ENCODE assay signal across 33 mouse cellular contexts in the genomic region with DNA sequence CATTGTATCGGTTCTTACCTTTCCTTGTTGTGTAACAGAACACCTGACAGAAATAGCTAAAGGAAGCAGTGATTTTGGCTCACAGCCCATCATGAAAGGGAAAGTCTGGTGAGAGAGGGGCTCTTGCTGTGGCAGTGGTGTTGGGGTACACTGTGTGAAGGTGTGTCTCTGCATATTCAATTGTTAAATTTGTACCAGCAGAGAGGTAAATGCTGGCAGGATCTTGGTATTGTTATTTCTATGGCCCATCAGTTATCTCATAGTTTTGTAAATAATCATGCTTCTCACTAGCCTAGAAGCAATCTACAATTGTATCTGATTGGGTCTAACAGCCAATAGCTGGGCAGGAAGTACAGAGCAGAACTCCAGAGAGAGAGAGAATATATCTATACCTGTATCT.
"Had no signal": no experiment of that assay in that cellular context is flagged by ENCODE, and none has a peak within 500 bp of the region (broad histone marks: within the 10 kb centered on the region; RNA-seq: fewer than 3 reads in every experiment).

No protein-coding gene starts in this region.

- H3K27me3 ChIP-seq: heart, embryonic 12.5 days; heart, embryonic 13.5 days; heart, embryonic 15.5 days; hindbrain, embryonic 12.5 days; hindbrain, embryonic 13.5 days; hindbrain, embryonic 15.5 days; intestine, embryonic 15.5 days; kidney, embryonic 15.5 days had no signal

- H3K4me1 ChIP-seq: heart, embryonic 12.5 days; heart, embryonic 13.5 days; heart, embryonic 15.5 days; hindbrain, embryonic 10.5 days; hindbrain, embryonic 12.5 days; hindbrain, embryonic 13.5 days; hindbrain, embryonic 15.5 days; intestine, embryonic 15.5 days; kidney, embryonic 15.5 days had no signal

- ATAC-seq: hindbrain, embryonic 16.5 days; hindbrain, postnatal 0 days; inflammation-experienced regulatory T-cells, adult 6 months; intestine, embryonic 15.5 days; intestine, postnatal 0 days had no signal

- H3K9me3 ChIP-seq: heart, embryonic 13.5 days; heart, embryonic 15.5 days; hindbrain, embryonic 10.5 days; hindbrain, embryonic 12.5 days; hindbrain, embryonic 13.5 days; hindbrain, embryonic 15.5 days; intestine, embryonic 15.5 days; kidney, embryonic 15.5 days had no signal

- H3K27ac ChIP-seq: heart, embryonic 13.5 days; heart, embryonic 15.5 days; hindbrain, embryonic 10.5 days; hindbrain, embryonic 12.5 days; hindbrain, embryonic 13.5 days; hindbrain, embryonic 14.5 days; hindbrain, embryonic 15.5 days; hindbrain, postnatal 0 days; intestine, embryonic 15.5 days; kidney, embryonic 15.5 days; kidney, postnatal 0 days; layer of hippocampus, adult 2 months; left cerebral cortex, adult 2 months had no signal

- H3K4me2 ChIP-seq: heart, embryonic 12.5 days; heart, embryonic 13.5 days; heart, embryonic 15.5 days; hindbrain, embryonic 12.5 days; hindbrain, embryonic 13.5 days; hindbrain, embryonic 14.5 days; hindbrain, embryonic 15.5 days; intestine, embryonic 15.5 days; kidney, embryonic 15.5 days had no signal

- H3K9ac ChIP-seq: heart, embryonic 12.5 days; heart, embryonic 13.5 days; heart, embryonic 15.5 days; hindbrain, embryonic 12.5 days; hindbrain, embryonic 13.5 days; hindbrain, embryonic 14.5 days; hindbrain, embryonic 15.5 days; intestine, embryonic 15.5 days; kidney, embryonic 15.5 days had no signal

- H3K36me3 ChIP-seq: heart, embryonic 12.5 days; heart, embryonic 13.5 days; heart, embryonic 15.5 days; hindbrain, embryonic 10.5 days; hindbrain, embryonic 12.5 days; hindbrain, embryonic 13.5 days; hindbrain, embryonic 15.5 days; intestine, embryonic 15.5 days; kidney, embryonic 15.5 days had no signal

- DNase-seq: heart, postnatal 10 days; heart, postnatal 14 days; heart, postnatal 36 days; heart, postnatal 4 days; kidney, adult 11 months; kidney, adult 18-20 months; kidney, adult 2 months; kidney, adult 8-10 months; kidney, adult 9 months; kidney, postnatal 10 days; kidney, postnatal 14 days; kidney, postnatal 25 days; kidney, postnatal 36 days; kidney, postnatal 4 days; layer of hippocampus, adult 9-11 months; layer of hippocampus, postnatal 36 days had no signal

- H3K4me3 ChIP-seq: heart, embryonic 12.5 days; heart, embryonic 13.5 days; heart, embryonic 15.5 days; hindbrain, embryonic 10.5 days; hindbrain, embryonic 12.5 days; hindbrain, embryonic 13.5 days; hindbrain, embryonic 15.5 days; intestine, embryonic 15.5 days; kidney, embryonic 15.5 days; layer of hippocampus, adult 2 months; left cerebral cortex, adult 2 months had no signal
